Mouse (Mus musculus) stomach, postnatal 0 days (tissue): Measurements from ENCODE around the gene Lgals4.

Source experiments
- CTCF ChIP-seq: IDR thresholded peaks from 2 replicates; pipeline ENCODE4 v1.5.1; 2016; ENCODE audit warnings: antibody characterized with exemption, low read depth, mild to moderate bottlenecking, moderate library complexity
- EP300 ChIP-seq: optimal IDR thresholded peaks from 2 replicates; pipeline ENCODE3; 2016; ENCODE audit warnings: antibody characterized with exemption

DNA sequence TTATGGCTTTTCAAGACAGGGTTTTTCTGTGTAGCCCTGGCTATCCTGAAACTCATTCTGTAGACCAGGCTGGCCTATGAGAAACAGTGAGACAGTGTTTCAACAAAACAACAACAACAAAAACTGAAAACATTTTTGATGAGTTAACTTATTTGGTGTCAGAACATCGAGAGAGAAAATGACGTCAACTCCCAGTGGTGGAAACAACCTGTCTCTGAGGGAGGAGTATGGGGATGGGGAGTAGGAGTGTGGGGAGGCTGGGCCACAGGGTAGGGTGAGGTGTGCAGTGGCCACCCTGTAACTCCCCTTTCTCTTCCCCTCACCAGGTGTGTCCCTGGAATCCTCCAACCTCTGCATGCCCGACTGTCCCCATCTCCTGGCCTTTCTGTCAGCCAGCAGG is 39.2 kb upstream of the Lgals4 start:
- TF ChIP-seq CTCF (no peak), EP300 (no peak)
